Mouse (Mus musculus): ENCODE data around the gene Kmt2a.

DNA sequence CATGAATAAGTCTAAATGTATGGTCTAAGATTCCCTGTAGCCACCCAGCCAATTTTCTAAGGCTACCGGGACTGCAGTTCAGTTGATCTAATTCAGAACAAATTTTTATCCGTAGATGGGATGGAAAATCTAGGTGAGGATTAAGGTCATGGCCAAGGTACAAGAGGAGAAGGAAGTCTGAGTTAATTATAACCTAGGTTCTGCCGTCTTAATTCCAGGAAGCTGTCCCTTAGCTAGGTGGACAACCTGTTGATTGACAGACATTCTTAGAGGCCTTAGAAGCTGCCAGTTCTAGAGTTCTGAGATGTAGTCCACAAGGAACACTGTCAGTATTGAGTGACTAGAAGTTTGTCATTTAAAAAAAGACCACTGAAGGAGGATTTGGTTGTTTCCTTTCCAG is 18.6 kb upstream of the Kmt2a start:
- TF ChIP-seq CTCF (IDR thresholded peaks at IDR 0.05; ENCODE audit: control insufficient read depth, insufficient read depth, low read length): no peak
- no peak for TF ChIP-seq POLR2A (IDR thresholded peaks at IDR 0.05; ENCODE audit: borderline replicate concordance, control insufficient read depth, low read depth, low read length)

Data from bone marrow, adult 2 months (tissue).